Mouse (Mus musculus) heart, embryonic 11.5 days (tissue): Measurements from ENCODE around the gene Tcf15. TPM values are rescaled to one million over a fixed set of nuclear protein-coding genes. Genes with fewer than 3 reads are reported as not detected.

Experiments
- ATAC-seq: fragments of 200-750 bp; cut with Nextera tagmentation; replicated peaks from 2 replicates; pipeline ENCODE4 v1.8.0; 2017; ENCODE audit warnings: moderate library complexity; ENCODE audit not compliant: insufficient number of reproducible peaks, low FRiP score, low TSS enrichment
- H3K27ac ChIP-seq: fragments of 300-500 bp; sonication (generic); 2 replicates; pipeline ENCODE4 v1.5.1; 2014; ENCODE audit warnings: mild to moderate bottlenecking, low read depth, low read length
- H3K27me3 ChIP-seq: fragments of 300-500 bp; sonication (generic); 2 replicates; pipeline ENCODE4 v1.6.1; 2014; ENCODE audit warnings: mild to moderate bottlenecking, low read length, mixed read lengths; ENCODE audit not compliant: control insufficient read depth, insufficient read depth
- H3K36me3 ChIP-seq: fragments of 300-500 bp; sonication (generic); 2 replicates; pipeline ENCODE4 v1.6.1; 2014; ENCODE audit warnings: mild to moderate bottlenecking, low read length, moderate library complexity, mixed read lengths; ENCODE audit not compliant: control insufficient read depth, insufficient read depth
- H3K4me1 ChIP-seq: fragments of 300-500 bp; sonication (generic); 2 replicates; pipeline ENCODE4 v1.6.1; 2014; ENCODE audit warnings: low read length; ENCODE audit not compliant: control insufficient read depth, insufficient read depth
- H3K4me2 ChIP-seq: fragments of 300-500 bp; sonication (generic); 2 replicates; pipeline ENCODE4 v1.6.1; 2014; ENCODE audit warnings: mild to moderate bottlenecking, moderate library complexity
- H3K4me3 ChIP-seq: fragments of 300-500 bp; sonication (generic); 2 replicates; pipeline ENCODE4 v1.5.1; 2014; ENCODE audit warnings: low read depth, low read length
- H3K9ac ChIP-seq: fragments of 300-500 bp; sonication (generic); 2 replicates; pipeline ENCODE4 v1.6.1; 2014; ENCODE audit warnings: mild to moderate bottlenecking, low read depth, low read length, moderate library complexity
- H3K9me3 ChIP-seq: fragments of 300-500 bp; sonication (generic); replicated peaks from 2 replicates; pipeline ENCODE4 v1.6.1; 2016; ENCODE audit warnings: low read length; ENCODE audit not compliant: control insufficient read depth
- WGBS: fragments of 180-500 bp; shearing (Covaris S2); extraction: QIAGEN DNeasy Blood & Tissue Kit; methylation state at CpG from one replicate; pipeline ENCODE4 v1.1.7; 2014; ENCODE audit not compliant: insufficient replicate concordance; 5-methylcytosine and 5-hydroxymethylcytosine counted together
- polyA plus RNA-seq: library from polyadenylated mRNA; unstranded; fragments of >200 nt; fragmentation: Nextera tagmentation; extraction: Ambion mirVana; gene quantifications from 2 replicates; pipeline ENCODE4 v1.2.1, GENCODE M21; 2014

Gene Tcf15
- polyA plus RNA-seq, 1 experiment from 2014 or later: 3.2 TPM

DNA sequence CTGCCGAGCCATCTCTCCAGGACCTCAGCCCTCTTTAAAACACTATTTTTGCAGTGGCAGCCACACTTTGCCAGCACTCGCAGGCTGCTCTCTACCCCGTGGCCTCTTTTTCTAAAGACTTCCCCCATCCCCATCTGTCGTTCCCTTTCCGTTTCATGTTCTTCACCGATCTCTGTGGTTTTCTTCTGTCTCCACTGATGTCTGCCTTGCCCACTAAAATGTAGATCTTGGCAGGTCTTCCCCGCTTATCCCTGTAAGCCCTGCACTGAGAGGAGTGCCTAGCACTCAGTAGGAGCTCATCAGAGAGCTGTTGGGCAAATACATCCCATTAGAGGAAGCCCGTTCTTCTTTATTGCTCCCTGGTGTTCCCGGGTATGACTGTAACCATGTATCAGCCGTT lies 30.4 kb upstream of the Tcf15 start:
- Histone ChIP-seq H3K4me3 (no peak overlapping the region), H3K4me2 (no peak overlapping the region), H3K9me3 (no peaks in the 10 kb centered on the region), H3K36me3 (no peaks in the 10 kb centered on the region), H3K27ac (no peak overlapping the region), H3K9ac (no peak overlapping the region), H3K27me3 (peaks cover 18% of the 10 kb centered on the region), H3K4me1 (peaks cover 9% of the 10 kb centered on the region)
- 71% methylated on average over 10 of the region's 10 CpGs for WGBS
- no peak for ATAC-seq

DNA sequence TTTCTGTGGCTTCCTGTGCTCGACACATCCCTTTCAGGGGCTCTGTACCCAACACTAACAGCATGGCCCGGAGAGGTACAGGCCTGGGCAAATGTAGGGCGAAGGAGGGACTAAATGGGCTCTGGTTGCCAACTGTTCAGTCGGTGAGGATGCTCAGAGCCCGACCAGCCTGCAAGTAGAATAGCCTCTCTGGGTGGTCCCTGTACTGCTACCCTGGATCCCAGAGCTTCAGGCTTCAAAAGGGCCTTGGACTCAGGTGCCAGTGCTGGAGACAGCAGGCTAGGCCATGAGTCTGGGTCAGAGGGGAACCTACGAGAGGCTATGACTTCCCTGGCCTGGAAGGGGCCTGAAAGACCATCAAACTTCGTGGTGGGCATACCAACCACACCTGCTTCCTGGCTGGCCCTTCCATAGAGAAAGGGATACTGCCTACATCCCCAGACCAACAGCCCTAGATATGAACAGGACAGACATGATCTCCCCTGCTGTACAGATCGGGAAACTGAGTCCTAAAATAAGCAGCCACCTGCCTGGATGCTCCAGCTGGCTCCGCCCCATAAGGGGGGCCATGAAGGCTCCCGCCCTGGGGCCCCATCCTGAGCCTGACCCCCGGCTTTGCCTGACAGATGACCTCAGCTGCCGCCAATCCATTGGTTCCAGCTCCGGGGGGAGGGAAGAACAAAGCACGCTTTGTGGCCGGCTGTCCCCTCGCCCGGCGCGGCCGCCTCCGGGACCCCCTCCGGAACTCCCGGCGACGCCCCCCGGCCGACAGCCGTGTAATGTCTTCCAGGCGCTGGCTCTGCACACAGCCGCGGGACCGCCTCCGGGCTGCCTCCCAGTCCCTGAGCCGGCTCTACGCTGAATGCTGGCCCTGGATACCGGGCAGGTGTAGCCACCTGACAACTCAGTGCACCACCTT lies 29.0 kb upstream of the Tcf15 start:
- H3K27me3 ChIP-seq: peaks cover 18% of the 10 kb centered on the region
- 0 out of 2 replicates have a peak overlapping the region, but pooled peaks have one; percentile 36 for H3K9ac ChIP-seq
- H3K4me1 ChIP-seq: peaks cover 9% of the 10 kb centered on the region
- peak overlapping the region; percentile 31 for H3K4me3 ChIP-seq
- H3K36me3 ChIP-seq: no peaks in the 10 kb centered on the region
- H3K9me3 ChIP-seq: no peaks in the 10 kb centered on the region
- peak; percentile 47 for ATAC-seq
- no peak overlapping the region for H3K27ac ChIP-seq
- 15% methylated on average over 36 of the region's 36 CpGs for WGBS
- H3K4me2 ChIP-seq: peak overlapping the region; percentile 63

DNA sequence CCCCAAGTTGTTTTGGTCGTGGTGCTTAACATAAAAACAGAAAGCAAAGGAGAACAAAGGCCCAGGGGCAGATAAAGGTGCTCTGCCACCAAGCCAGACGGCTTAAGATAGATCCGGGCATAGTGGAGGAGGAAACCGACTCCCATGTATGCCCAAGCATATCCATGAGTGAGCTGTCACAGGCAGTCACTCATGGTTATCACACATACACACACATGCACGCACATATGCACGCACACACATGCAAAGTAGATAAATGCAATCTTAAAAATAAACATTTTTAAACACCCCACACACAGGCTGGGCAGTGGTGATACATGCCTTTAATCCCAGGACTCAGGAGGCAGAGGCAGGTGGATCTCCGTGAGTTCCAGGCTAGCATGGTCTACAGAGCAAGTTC lies 25.7 kb upstream of the Tcf15 start:
- Histone ChIP-seq H3K4me2 (no peak overlapping the region), H3K27ac (no peak overlapping the region), H3K36me3 (no peaks in the 10 kb centered on the region), H3K4me3 (no peak overlapping the region), H3K9ac (no peak overlapping the region), H3K9me3 (no peaks in the 10 kb centered on the region), H3K4me1 (peaks cover 9% of the 10 kb centered on the region), H3K27me3 (peaks cover 18% of the 10 kb centered on the region)
- 72% methylated on average over 7 of the region's 7 CpGs for WGBS
- no peak for ATAC-seq

DNA sequence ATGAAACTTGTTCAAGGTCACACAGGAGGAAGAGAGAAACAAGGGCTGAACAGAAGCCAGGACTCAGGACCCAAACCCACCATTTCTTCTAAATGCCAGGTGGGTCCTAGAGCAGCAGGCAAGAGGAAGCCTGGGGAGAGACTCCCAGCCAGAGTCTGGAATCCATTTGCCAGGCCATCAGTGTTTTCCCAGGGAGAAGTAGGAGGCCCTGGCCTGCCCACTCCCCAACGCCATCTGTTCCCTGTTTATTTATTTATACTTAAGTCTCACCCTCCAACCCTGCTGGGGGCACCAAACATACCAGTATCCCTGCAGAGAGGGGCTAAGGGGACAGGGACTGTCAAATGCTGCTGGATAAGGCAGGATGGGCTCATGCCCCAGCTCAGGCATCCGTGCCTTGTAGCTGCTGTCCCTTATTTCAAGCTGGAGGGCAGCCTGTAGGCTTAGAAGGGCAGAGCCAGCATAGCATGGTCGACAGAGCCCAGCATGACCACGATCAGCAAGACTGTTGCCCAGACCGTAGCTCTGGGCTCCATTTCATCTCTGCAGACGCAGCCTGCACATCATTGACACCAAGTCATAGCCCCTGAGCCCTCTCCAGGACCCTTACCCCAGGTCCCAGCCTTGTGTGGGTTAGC lies 24.0 kb upstream of the Tcf15 start:
- peaks cover 13% of the 10 kb centered on the region for H3K27me3 ChIP-seq

DNA sequence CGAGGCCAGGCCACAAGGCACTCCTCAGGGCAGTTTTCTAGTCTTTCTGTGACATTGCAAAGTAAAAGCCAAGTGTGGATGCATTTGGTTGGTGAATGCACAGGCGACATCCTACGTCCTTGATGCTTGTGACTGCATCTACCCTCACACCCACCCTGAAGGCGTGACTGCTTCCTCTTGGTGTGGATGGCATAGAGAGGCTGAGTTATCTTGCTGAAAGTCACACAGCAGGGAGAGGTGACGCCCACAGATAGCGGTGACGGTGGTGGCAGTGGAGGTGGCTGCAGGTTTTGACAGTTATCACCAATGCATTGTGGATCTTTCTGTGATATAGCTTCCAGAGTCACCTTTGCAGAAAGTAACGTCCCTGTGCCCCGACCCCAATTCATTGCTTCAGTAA lies 20.5 kb upstream of the Tcf15 start:
- H3K36me3 ChIP-seq: no peaks in the 10 kb centered on the region
- no peak overlapping the region for H3K9ac ChIP-seq
- no peaks in the 10 kb centered on the region; the same call in 1 of the 2 replicates for H3K27me3 ChIP-seq
- no peak overlapping the region for H3K4me3 ChIP-seq
- 41% methylated on average over 9 of the region's 9 CpGs for WGBS
- ATAC-seq: no peak
- no peaks in the 10 kb centered on the region for H3K9me3 ChIP-seq
- no peak overlapping the region for H3K4me2 ChIP-seq
- no peaks in the 10 kb centered on the region for H3K4me1 ChIP-seq
- no peak overlapping the region for H3K27ac ChIP-seq

More for the DNA sequence above, 24.0 kb upstream of the Tcf15 start:
- Histone ChIP-seq H3K4me1 (peaks cover 8% of the 10 kb centered on the region), H3K4me3 (no peak overlapping the region), H3K9ac (no peak overlapping the region), H3K4me2 (no peak overlapping the region), H3K27ac (no peak overlapping the region), H3K9me3 (no peaks in the 10 kb centered on the region), H3K36me3 (no peaks in the 10 kb centered on the region)
- 25% methylated on average over 6 of the region's 6 CpGs for WGBS
- no peak for ATAC-seq

DNA sequence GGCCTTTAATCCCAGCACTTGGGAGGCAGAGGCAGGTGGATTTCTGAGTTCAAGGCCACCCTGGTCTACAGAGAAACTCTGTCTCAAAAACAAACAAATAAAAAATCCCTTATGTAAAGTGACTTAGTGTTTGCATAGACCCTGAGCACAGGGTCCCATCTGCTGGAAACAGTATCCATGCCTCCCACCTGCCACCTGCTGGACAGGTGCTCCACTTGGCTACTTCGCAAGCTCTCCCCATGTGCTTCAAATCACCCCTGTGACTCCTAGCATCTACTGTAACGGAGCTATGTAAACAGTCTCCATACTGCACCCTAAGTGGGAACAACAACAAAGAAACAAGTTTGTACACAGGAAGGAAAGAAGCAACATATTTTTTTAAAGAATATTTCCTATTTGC lies 14.8 kb upstream of the Tcf15 start:
- 60% methylated on average over 2 of the region's 2 CpGs for WGBS
- H3K27ac ChIP-seq: no peak overlapping the region
- ATAC-seq: no peak
- no peaks in the 10 kb centered on the region; the same call in 1 of the 2 replicates for H3K27me3 ChIP-seq
- H3K36me3 ChIP-seq: no peaks in the 10 kb centered on the region
- no peaks in the 10 kb centered on the region for H3K4me1 ChIP-seq
- no peak overlapping the region for H3K4me2 ChIP-seq
- H3K9ac ChIP-seq: no peak overlapping the region
- H3K4me3 ChIP-seq: no peak overlapping the region
- H3K9me3 ChIP-seq: no peaks in the 10 kb centered on the region

DNA sequence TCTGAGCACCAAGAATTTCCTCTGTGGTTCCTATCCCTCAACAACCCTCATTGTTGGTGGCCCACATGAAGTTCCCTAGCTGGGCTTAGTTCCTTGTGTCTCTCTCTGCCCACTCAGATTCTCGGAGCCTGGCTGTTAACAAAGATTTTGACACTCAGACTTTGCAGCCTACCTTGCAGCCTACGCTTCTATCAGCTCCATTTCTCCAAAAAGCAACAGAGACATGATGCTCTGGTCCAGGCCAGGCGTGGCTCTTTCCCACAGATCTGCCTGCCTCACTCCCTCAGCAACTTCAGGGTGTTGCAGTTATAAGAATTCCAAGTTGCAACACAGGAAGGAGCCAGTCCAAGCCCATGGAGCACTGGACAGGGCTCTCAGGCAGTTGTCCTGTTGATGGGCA lies 13.6 kb upstream of the Tcf15 start:
- no peaks in the 10 kb centered on the region for H3K9me3 ChIP-seq
- no peaks in the 10 kb centered on the region for H3K36me3 ChIP-seq
- no peaks in the 10 kb centered on the region; the same call in 1 of the 2 replicates for H3K27me3 ChIP-seq
- H3K4me1 ChIP-seq: no peaks in the 10 kb centered on the region
- H3K27ac ChIP-seq: no peak overlapping the region
- H3K4me2 ChIP-seq: no peak overlapping the region
- no peak for ATAC-seq
- H3K4me3 ChIP-seq: no peak overlapping the region
- WGBS: 59% methylated on average over 3 of the region's 3 CpGs
- H3K9ac ChIP-seq: no peak overlapping the region

DNA sequence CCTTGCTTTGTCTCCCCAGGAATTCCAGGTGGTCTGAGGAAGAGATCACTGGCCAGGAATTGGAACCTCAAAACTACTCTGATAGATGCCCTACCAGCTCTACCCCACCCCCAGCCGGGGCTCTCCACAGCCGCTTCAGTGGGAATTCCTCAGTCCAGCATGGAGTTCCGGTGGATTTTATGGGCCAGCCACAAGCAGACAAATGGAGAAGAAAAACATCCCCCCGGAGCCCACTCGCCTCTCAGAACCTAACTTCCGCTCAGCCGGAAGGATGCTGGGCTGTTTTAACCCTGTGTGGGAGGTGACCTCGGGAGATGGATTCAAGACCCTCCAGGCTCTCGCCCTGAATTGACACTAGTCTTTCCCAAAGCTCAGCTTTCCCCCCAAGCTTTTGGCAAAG lies 11.3 kb upstream of the Tcf15 start:
- H3K4me1 ChIP-seq: no peaks in the 10 kb centered on the region
- no peaks in the 10 kb centered on the region for H3K9me3 ChIP-seq
- 46% methylated on average over 9 of the region's 9 CpGs for WGBS
- no peak overlapping the region for H3K27ac ChIP-seq
- H3K4me2 ChIP-seq: no peak overlapping the region
- no peaks in the 10 kb centered on the region for H3K27me3 ChIP-seq
- no peaks in the 10 kb centered on the region for H3K36me3 ChIP-seq
- no peak overlapping the region for H3K9ac ChIP-seq
- H3K4me3 ChIP-seq: no peak overlapping the region
- no peak for ATAC-seq
